Mouse (Mus musculus) C2C12 (cell line): ENCODE results near the gene Nfat5.

Experiments used
- CEBPB ChIP-seq: IDR thresholded peaks from one replicate; pipeline ENCODE4 v1.6.1; 2011; ENCODE audit warnings: low read depth, mild to moderate bottlenecking, control low read depth, moderate library complexity
- CTCF ChIP-seq: IDR thresholded peaks from one replicate; pipeline ENCODE4 v1.5.1; 2011; ENCODE audit not compliant: control insufficient read depth, insufficient read depth, insufficient read length
- MAX ChIP-seq: IDR thresholded peaks from one replicate; pipeline ENCODE4 v1.6.1; 2011; ENCODE audit warnings: mild to moderate bottlenecking, control low read depth
- USF1 ChIP-seq: IDR thresholded peaks from one replicate; pipeline ENCODE4 v1.6.1; 2011; ENCODE audit warnings: low read depth, mild to moderate bottlenecking, control low read depth, moderate library complexity

DNA sequence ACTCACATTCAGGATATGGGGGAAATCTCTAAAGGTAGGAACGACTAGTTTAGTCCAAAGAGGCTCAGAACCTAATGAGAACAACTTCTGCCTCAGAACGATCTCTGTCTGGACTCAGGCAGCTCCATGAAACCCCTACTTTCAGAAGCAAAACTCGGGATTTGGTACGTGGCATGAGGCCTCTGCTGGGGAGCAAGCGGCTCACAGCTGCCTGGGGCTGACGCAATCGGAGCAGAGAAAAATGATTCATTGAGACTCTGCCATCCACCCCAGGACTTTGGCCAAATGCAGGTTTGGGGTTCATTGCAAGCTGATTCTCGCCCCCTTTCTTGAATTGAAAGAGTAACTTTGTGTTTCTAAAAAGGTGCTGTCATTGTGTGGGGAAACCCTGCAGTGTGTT lies 49.1 kb upstream of the Nfat5 start:
- TF ChIP-seq CTCF (no peak), CEBPB (peak; percentile 88), USF1 (no peak), MAX (no peak)
